Mouse (Mus musculus) forebrain, embryonic 10.5 days (tissue): ENCODE data around the gene Gata1. TPM values are rescaled to one million over a fixed set of nuclear protein-coding genes. Genes with fewer than 3 reads are reported as not detected.

ENCODE experiments used
- DNase-seq: peaks from one replicate; pipeline ENCODE4 v3.0.0-alpha.2; 2017; ENCODE audit warnings: low spot score; ENCODE audit errors: extremely low spot score
- H3K27ac ChIP-seq: fragments of 300-500 bp; sonication (generic); 2 replicates; pipeline ENCODE4 v1.5.1; 2016; ENCODE audit warnings: mild to moderate bottlenecking
- H3K27me3 ChIP-seq: fragments of 300-500 bp; sonication (generic); 2 replicates; pipeline ENCODE4 v1.6.1; 2016; ENCODE audit warnings: mild to moderate bottlenecking; ENCODE audit not compliant: poor library complexity, severe bottlenecking
- H3K36me3 ChIP-seq: fragments of 300-500 bp; sonication (generic); replicated peaks from 2 replicates; pipeline ENCODE4 v1.6.1; 2016; ENCODE audit warnings: mild to moderate bottlenecking, moderate library complexity
- H3K4me1 ChIP-seq: fragments of 300-500 bp; sonication (generic); 2 replicates; pipeline ENCODE4 v1.6.1; 2016
- H3K4me3 ChIP-seq: fragments of 300-500 bp; sonication (generic); 2 replicates; pipeline ENCODE4 v1.5.1; 2016; ENCODE audit warnings: mild to moderate bottlenecking, moderate library complexity
- H3K9me3 ChIP-seq: fragments of 300-500 bp; sonication (generic); 2 replicates; pipeline ENCODE4 v1.6.1; 2016; ENCODE audit warnings: mild to moderate bottlenecking, moderate library complexity
- WGBS: fragments of 180-500 bp; shearing (Covaris S2); methylation state at CpG from one replicate; pipeline ENCODE4 v1.1.7; 2016; 5-methylcytosine and 5-hydroxymethylcytosine counted together
- polyA plus RNA-seq: library from polyadenylated mRNA; unstranded; fragments of >200 nt; fragmentation: Nextera tagmentation; extraction: Ambion mirVana; gene quantifications from 2 replicates; pipeline ENCODE4 v1.2.1, GENCODE M21; 2016

Gene Gata1
- polyA plus RNA-seq, 1 experiment from 2014 or later, result 8.0 TPM

DNA sequence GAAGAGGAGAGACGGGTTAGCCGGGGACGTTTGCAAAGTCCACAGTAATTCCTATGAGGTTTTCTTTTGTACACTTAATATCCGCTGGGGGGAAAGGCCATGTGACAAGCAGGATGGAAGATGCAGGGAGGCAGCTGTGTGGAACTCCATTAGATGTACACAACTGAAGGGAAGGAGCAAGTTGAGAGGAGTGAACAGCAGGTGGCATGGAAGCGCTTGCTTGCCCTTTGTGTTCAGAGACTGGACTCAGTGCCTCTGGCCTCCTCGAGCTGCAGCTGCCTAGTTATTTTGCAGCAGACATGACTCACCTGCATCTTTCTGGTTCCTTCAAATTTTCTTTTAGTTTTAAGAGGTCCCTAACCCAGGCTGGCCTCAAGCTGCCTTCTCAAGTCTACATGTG, 67.4 kb downstream of the Gata1 start:
- no peak overlapping the region for H3K4me3 ChIP-seq
- H3K4me1 ChIP-seq, result no peaks in the 10 kb centered on the region
- no peak for DNase-seq
- H3K27ac ChIP-seq, result no peak overlapping the region
- WGBS, result 50% methylated on average over 6 of the region's 6 CpGs
- H3K27me3 ChIP-seq, result no peaks in the 10 kb centered on the region
- no peaks in the 10 kb centered on the region; the same call in 1 of the 2 replicates for H3K9me3 ChIP-seq
- peaks cover 18% of the 10 kb centered on the region for H3K36me3 ChIP-seq

Other genes starting within 250 kb of the Gata1 start
- 76.5 and 78.4 TPM in 2 replicates for gene Praf2, start 249.6 kb downstream of the Gata1 start, polyA plus RNA-seq
- gene Ccdc120, start 227.2 kb downstream of the Gata1 start, polyA plus RNA-seq, result 14.5 and 19.3 TPM in 2 replicates
- gene Tfe3, start 215.5 kb downstream of the Gata1 start, polyA plus RNA-seq, result 25.3 and 29.3 TPM in 2 replicates
- 45.6 TPM in 2 replicates for gene Gripap1, start 188.3 kb downstream of the Gata1 start, polyA plus RNA-seq
- 0.87 and 1.0 TPM in 2 replicates for gene Kcnd1, start 155.8 kb downstream of the Gata1 start, polyA plus RNA-seq
- gene Otud5, start 136.7 kb downstream of the Gata1 start, polyA plus RNA-seq, result 40.3 and 40.8 TPM in 2 replicates
- 10.4 and 14.0 TPM in 2 replicates for gene Pim2, start 99.8 kb downstream of the Gata1 start, polyA plus RNA-seq
- gene Slc35a2, start 94.0 kb downstream of the Gata1 start, polyA plus RNA-seq, result 25.0 and 27.3 TPM in 2 replicates
- gene Pqbp1, start 78.8 kb downstream of the Gata1 start, polyA plus RNA-seq, result 128 and 129 TPM in 2 replicates
- 182 and 186 TPM in 2 replicates for gene Timm17b, start 78.7 kb downstream of the Gata1 start, polyA plus RNA-seq
- gene Gm10491, start 70.2 kb downstream of the Gata1 start, polyA plus RNA-seq, result not detected in 2 replicates
- not detected in 2 replicates for gene Gm10490, start 68.5 kb downstream of the Gata1 start, polyA plus RNA-seq
- 8.7 and 8.9 TPM in 2 replicates for gene Pcsk1n, start 58.2 kb downstream of the Gata1 start, polyA plus RNA-seq
- gene Eras, start 49.5 kb downstream of the Gata1 start, polyA plus RNA-seq, result 0.22 and 0.43 TPM in 2 replicates
- 75.6 and 76.7 TPM in 2 replicates for gene Hdac6, start 30.2 kb downstream of the Gata1 start, polyA plus RNA-seq
- gene Glod5, start 40.4 kb upstream of the Gata1 start, polyA plus RNA-seq, result not detected in 2 replicates
- gene Suv39h1, start 96.7 kb upstream of the Gata1 start, polyA plus RNA-seq, result 106 and 109 TPM in 2 replicates
- gene Was, start 112.4 kb upstream of the Gata1 start, polyA plus RNA-seq, result 0.14 and 0.17 TPM in 2 replicates
- gene Wdr13, start 154.8 kb upstream of the Gata1 start, polyA plus RNA-seq, result 23.7 and 24.4 TPM in 2 replicates
- 465 and 505 TPM in 2 replicates for gene Rbm3, start 167.8 kb upstream of the Gata1 start, polyA plus RNA-seq
- 9.8 and 10.4 TPM in 2 replicates for gene Tbc1d25, start 198.1 kb upstream of the Gata1 start, polyA plus RNA-seq
- gene Ebp, start 215.4 kb upstream of the Gata1 start, polyA plus RNA-seq, result 27.7 and 30.9 TPM in 2 replicates
- gene Porcn, start 228.5 kb upstream of the Gata1 start, polyA plus RNA-seq, result 12.1 and 12.8 TPM in 2 replicates